Mouse (Mus musculus): ENCODE data around the gene Shmt1.

- TF ChIP-seq POLR2AphosphoS5 (IDR thresholded peaks at IDR 0.05; ENCODE audit: insufficient replicate concordance, low read depth, low read length) (no peak), TAL1 (conservative IDR thresholded peaks at IDR 0.05; ENCODE audit: low read depth, low read length) (no peak), GATA1 (IDR thresholded peaks at IDR 0.05; ENCODE audit: borderline replicate concordance, low read length) (no peak), CTCF (IDR thresholded peaks at IDR 0.05; ENCODE audit: low read depth, low read length) (no peak)
Observed at GRCm38 (mm10) chr11:60810046-60810965, 1.2 kb downstream of the Shmt1 start.
